Mouse (Mus musculus) bone marrow macrophage, adult 2 months (primary cell): ENCODE measurements around the gene Sub1. TPM values are rescaled to one million over a fixed set of nuclear protein-coding genes. Genes with fewer than 3 reads are reported as not detected.

Experiments
- H3K27ac ChIP-seq: 2 replicates; pipeline ENCODE4 v1.5.1; 2012; ENCODE audit warnings: low read depth, low read length; ENCODE audit not compliant: insufficient read depth
- H3K4me1 ChIP-seq: 2 replicates; pipeline ENCODE4 v1.6.1; 2012; ENCODE audit warnings: low read length; ENCODE audit not compliant: control insufficient read depth, insufficient read depth
- H3K4me3 ChIP-seq: 2 replicates; pipeline ENCODE4 v1.5.1; 2012; ENCODE audit warnings: mild to moderate bottlenecking, low read length, moderate library complexity; ENCODE audit not compliant: insufficient read depth
- CTCF ChIP-seq: IDR thresholded peaks from 2 replicates; pipeline ENCODE4 v1.5.1; 2012; ENCODE audit warnings: low read depth, mild to moderate bottlenecking, low read length, moderate library complexity
- POLR2A ChIP-seq: IDR thresholded peaks from 2 replicates; pipeline ENCODE4 v1.6.1; 2012; ENCODE audit warnings: mild to moderate bottlenecking, low read depth, low read length, borderline replicate concordance
- polyA plus RNA-seq: library from polyadenylated mRNA; stranded (reverse); fragments of >200 nt; gene quantifications from 2 replicates; pipeline ENCODE4 v1.2.4, GENCODE M21; 2012; ENCODE audit not compliant: missing spikeins, insufficient read depth, insufficient read length

The Sub1 gene
- polyA plus RNA-seq, 1 experiment, result 199 TPM

DNA sequence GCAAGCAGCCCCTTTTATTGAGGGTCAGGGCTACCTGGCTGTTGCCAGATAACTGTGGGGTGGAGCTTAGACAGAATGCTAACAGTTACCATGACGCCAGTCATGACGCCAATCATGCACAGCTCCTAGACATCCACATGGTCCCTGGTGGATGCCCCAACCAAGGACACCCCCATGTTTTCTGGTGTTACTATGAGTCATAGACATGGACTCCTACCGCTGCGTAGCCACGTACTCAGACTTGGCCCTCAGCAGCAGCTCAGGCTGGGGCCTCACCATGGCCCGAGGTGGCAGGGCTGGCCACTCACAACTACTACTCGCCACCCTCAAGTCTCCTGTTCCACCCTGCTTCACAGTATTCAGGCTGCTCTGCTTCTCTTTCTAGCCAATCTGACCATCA lies 45.6 kb downstream of the Sub1 start:
- TF ChIP-seq POLR2A (no peak), CTCF (no peak)
- Histone ChIP-seq H3K4me1 (no peaks in the 10 kb centered on the region), H3K4me3 (no peak overlapping the region), H3K27ac (no peak overlapping the region)

DNA sequence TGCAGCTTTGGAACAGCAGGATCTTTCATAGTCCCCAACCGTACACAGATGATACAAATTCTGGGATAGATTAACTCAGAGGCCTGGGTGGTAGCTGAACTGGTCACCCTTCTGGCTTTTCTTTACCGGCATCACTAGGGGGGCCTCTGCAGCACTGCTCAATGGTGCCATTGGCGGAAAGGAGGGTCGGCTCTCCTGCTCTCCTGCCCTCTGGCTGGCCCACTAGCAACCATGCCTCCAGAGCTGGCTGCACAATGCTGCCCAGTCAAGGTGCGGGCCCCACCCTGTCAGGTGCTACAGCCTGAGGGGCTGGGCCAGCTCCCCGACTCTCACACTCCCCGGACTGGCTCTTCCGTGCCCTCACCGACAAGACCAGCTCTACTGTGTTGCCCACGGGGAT lies 46.6 kb downstream of the Sub1 start:
- Histone ChIP-seq H3K27ac (no peak overlapping the region), H3K4me3 (no peak overlapping the region), H3K4me1 (no peaks in the 10 kb centered on the region)
- TF ChIP-seq POLR2A, result no peak
- TF ChIP-seq CTCF, result no peak

GRCm38 (mm10) chr15:11949490-11949889 lies 47.3 kb downstream of the Sub1 start:
- Histone ChIP-seq H3K27ac (no peak overlapping the region), H3K4me3 (no peak overlapping the region), H3K4me1 (no peaks in the 10 kb centered on the region)
- TF ChIP-seq POLR2A (no peak), CTCF (no peak)

GRCm38 (mm10) chr15:11940855-11941254 lies 55.9 kb downstream of the Sub1 start:
- no peak for TF ChIP-seq POLR2A
- no peak for TF ChIP-seq CTCF
- no peaks in the 10 kb centered on the region for H3K4me1 ChIP-seq
- H3K27ac ChIP-seq, result no peak overlapping the region
- no peak overlapping the region for H3K4me3 ChIP-seq

Other genes starting within 250 kb of the Sub1 start
- gene Npr3, start 89.7 kb downstream of the Sub1 start, polyA plus RNA-seq, result 0.19 TPM in 1 of 2 replicates, not detected in the other
- 59.0 and 60.8 TPM in 2 replicates for gene Zfr, start 120.8 kb upstream of the Sub1 start, polyA plus RNA-seq
- 28.8 and 30.0 TPM in 2 replicates for gene Mtmr12, start 208.0 kb upstream of the Sub1 start, polyA plus RNA-seq